Mouse (Mus musculus) thymus, postnatal 4 days (tissue): ENCODE data around the gene Gm8104.
"Not testable (repeated sequence)": the region's sequence is repeated elsewhere in the genome, so short reads cannot be mapped to it uniquely, and the experiment has no call there.

Experiments used
- DNase-seq: peaks from one replicate; pipeline ENCODE4 v3.0.0; 2021

Gm8104 gene

GRCm38 (mm10) chr14:43100301-43100700 lies at the start of gene Gm8104:
Gm8104 (plus strand) TSS chr14:43100601.
- not testable (repeated sequence) for DNase-seq

GRCm38 (mm10) chr14:43058063-43058462 lies 42.3 kb upstream of the Gm8104 start:
- not testable (repeated sequence) for DNase-seq

GRCm38 (mm10) chr14:43060179-43060578 lies 40.2 kb upstream of the Gm8104 start:
- DNase-seq = peak; percentile 3

GRCm38 (mm10) chr14:43076543-43076942 lies 23.9 kb upstream of the Gm8104 start, which contains the start of gene Gm8094:
Gm8094 (minus strand) TSS chr14:43076643.
- DNase-seq = not testable (repeated sequence)

- not testable (repeated sequence) for DNase-seq
These were observed 15.3 kb upstream of the Gm8104 start for GRCm38 (mm10) chr14:43084936-43085730.

- DNase-seq = not testable (repeated sequence)
These were observed 11.1 kb upstream of the Gm8104 start for GRCm38 (mm10) chr14:43089103-43089919.

GRCm38 (mm10) chr14:43119673-43120072 lies 19.3 kb downstream of the Gm8104 start:
- DNase-seq = not testable (repeated sequence)

- not testable (repeated sequence) for DNase-seq
These were observed 25.9 kb downstream of the Gm8104 start for GRCm38 (mm10) chr14:43126286-43126685.
